Mouse (Mus musculus): Measurements from ENCODE around the gene Tmem28. TPM values are rescaled to one million over a fixed set of nuclear protein-coding genes. Genes with fewer than 3 reads are reported as not detected.

The Tmem28 gene
- not detected in 2 replicates for polyA plus RNA-seq (2015; fragmentation: Nextera tagmentation; extraction: Ambion mirVana)

DNA sequence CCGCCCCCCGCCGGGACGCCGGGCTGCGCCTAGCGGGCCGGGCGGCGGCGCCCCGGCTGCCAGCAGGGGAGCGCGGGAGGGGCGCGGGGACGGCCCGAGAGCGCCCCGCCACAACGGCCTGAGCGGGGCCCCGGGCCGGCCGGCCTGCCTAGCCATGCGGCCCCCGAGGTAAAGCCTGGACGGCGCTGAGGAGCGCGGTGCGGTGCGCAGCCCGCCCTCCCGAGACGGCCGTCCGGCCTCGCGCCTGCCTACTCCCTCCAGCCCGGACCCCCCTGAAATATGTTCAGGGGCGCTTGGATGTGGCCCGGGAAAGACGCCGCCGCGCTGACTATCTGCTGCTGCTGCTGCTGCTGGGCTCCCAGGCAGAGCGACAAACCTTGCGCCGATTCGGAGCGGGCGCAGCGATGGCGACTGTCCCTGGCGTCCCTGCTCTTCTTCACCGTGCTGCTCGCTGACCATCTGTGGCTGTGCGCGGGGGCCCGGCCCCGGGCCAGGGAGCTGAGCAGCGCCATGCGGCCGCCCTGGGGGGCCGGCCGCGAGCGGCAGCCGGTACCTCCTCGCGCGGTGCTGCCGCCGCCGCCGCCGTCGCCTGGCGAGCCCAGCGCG, at the start of gene Tmem28:
TSS of gene Tmem28 (plus strand) at position 232 of the 606 bp plus-strand sequence.
- Histone ChIP-seq H3K4me1 (ENCODE audit: insufficient read depth) (no peaks in the 10 kb centered on the region), H3K36me3 (replicated peaks; ENCODE audit: insufficient read depth, low read length) (no peaks in the 10 kb centered on the region), H3K27me3 (ENCODE audit: insufficient read depth, low read length) (peaks cover 31% of the 10 kb centered on the region), H3K9ac (replicated peaks) (no peak within 1 kb of the TSS), H3K27ac (ENCODE audit: low read depth) (no peak within 1 kb of the TSS), H3K4me3 (ENCODE audit: low read depth, low read length) (peak within 1 kb of the TSS; percentile 36), H3K4me2 (ENCODE audit: low read depth, low read length) (peak within 1 kb of the TSS; percentile 66), H3K9me3 (ENCODE audit: low read length) (no peaks in the 10 kb centered on the region)
- ATAC-seq (no peak), DNase-seq (no peak)
- TF ChIP-seq CTCF (IDR thresholded peaks at IDR 0.05; ENCODE audit: low read depth), result no peak
- TF ChIP-seq EP300 (IDR thresholded peaks at IDR 0.05; ENCODE audit: low read depth), result no peak
- 23% methylated on average over 37 of the region's 82 CpGs for WGBS (ENCODE audit: insufficient replicate concordance)

DNA sequence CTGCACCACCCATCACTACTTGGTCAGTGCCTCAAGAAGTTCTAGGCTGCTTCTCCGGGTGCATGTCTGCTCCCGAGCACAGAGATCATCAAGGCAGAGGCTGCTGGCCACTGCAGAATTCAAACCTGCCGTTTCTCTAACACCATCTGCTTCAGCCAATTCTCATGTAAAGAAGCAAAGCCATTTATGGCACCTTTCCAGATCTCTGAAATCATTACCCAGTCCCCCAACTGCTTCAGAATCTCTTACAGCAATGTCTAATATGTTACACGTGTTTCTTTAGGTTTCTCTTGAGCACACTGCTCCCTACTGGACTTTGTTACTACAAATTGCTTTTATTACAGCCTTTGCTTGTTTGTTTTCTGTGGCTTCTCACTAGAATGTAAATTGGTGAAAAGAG, 40.5 kb upstream of the Tmem28 start:
- H3K4me1 ChIP-seq (ENCODE audit: insufficient read depth), result no peaks in the 10 kb centered on the region
- H3K9me3 ChIP-seq (ENCODE audit: low read length), result no peaks in the 10 kb centered on the region
- ATAC-seq (no peak), DNase-seq (no peak)
- no peak overlapping the region for H3K9ac ChIP-seq (replicated peaks)
- H3K27ac ChIP-seq (ENCODE audit: low read depth), result no peak overlapping the region
- no peak overlapping the region for H3K4me2 ChIP-seq (ENCODE audit: low read depth, low read length)
- H3K4me3 ChIP-seq (ENCODE audit: low read depth, low read length), result no peak overlapping the region
- no peak for TF ChIP-seq CTCF (IDR thresholded peaks at IDR 0.05; ENCODE audit: low read depth)
- TF ChIP-seq EP300 (IDR thresholded peaks at IDR 0.05; ENCODE audit: low read depth), result no peak
- H3K27me3 ChIP-seq (ENCODE audit: insufficient read depth, low read length), result peaks cover 2% of the 10 kb centered on the region; the same call in 1 of the 2 replicates
- no peaks in the 10 kb centered on the region for H3K36me3 ChIP-seq (replicated peaks; ENCODE audit: insufficient read depth, low read length)
- 52% methylated on average over 4 of the region's 4 CpGs for WGBS (ENCODE audit: insufficient replicate concordance)

DNA sequence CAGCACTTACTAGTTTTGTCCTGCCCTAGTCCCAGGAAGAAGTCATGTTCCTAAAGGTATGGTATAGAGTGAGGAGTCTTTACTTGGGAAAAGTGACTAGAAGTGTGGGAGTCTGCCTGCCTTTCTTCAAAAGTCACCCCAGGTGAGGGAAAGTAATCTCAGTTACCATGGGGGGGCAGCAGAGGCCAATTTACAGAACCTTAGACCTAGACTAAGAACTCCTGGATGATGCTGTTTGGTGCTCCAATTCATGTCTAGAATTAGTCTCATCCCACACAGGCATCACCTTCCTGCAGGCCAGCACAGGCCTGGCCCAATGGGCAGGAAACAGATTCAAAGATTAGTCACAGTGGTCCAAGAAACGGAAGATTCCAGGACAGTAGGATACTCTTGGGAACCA, 12.4 kb upstream of the Tmem28 start:
- H3K4me3 ChIP-seq (ENCODE audit: low read depth, low read length), result no peak overlapping the region
- H3K27ac ChIP-seq (ENCODE audit: low read depth), result no peak overlapping the region
- no peaks in the 10 kb centered on the region for H3K27me3 ChIP-seq (ENCODE audit: insufficient read depth, low read length)
- H3K9ac ChIP-seq (replicated peaks), result no peak overlapping the region
- no peaks in the 10 kb centered on the region for H3K9me3 ChIP-seq (ENCODE audit: low read length)
- no peaks in the 10 kb centered on the region for H3K4me1 ChIP-seq (ENCODE audit: insufficient read depth)
- WGBS (ENCODE audit: insufficient replicate concordance), result 35% methylated on average over 1 of the region's 1 CpGs
- TF ChIP-seq EP300 (IDR thresholded peaks at IDR 0.05; ENCODE audit: low read depth), result no peak
- TF ChIP-seq CTCF (IDR thresholded peaks at IDR 0.05; ENCODE audit: low read depth), result peak; percentile 30
- H3K36me3 ChIP-seq (replicated peaks; ENCODE audit: insufficient read depth, low read length), result no peaks in the 10 kb centered on the region
- H3K4me2 ChIP-seq (ENCODE audit: low read depth, low read length), result no peak overlapping the region
- DNase-seq (no peak), ATAC-seq (no peak)

DNA sequence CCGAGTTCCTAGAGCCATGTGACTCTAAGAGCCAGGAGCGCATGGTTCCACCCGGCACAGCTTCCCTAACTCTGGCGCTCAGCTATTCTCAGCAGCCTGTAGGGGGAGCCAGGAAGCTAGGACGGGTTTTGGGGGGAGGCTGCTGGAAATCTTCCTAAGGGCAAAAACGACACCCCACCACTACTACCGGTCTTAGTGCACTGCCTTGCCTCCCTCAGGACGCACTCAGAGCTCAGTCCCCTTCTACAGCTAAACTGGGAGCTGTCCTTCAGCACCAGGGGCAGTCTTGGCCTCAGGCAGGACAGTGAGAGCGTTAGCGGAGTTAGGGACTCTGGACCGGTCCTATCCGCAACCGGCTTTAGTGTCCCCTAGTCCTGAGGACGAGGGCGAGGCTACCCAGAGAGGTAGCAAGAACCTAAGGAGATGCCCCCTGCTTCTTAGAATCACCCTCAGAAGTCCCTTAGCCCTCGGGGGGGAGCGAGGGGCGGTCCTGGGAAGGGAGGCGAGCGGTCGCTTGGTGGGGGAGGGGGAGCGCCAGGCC, 1.4 kb upstream of the Tmem28 start:
- Histone ChIP-seq H3K9ac (replicated peaks) (no peak overlapping the region), H3K27ac (ENCODE audit: low read depth) (no peak overlapping the region), H3K9me3 (ENCODE audit: low read length) (no peaks in the 10 kb centered on the region), H3K36me3 (replicated peaks; ENCODE audit: insufficient read depth, low read length) (no peaks in the 10 kb centered on the region), H3K4me2 (ENCODE audit: low read depth, low read length) (peak overlapping the region; percentile 66), H3K4me1 (ENCODE audit: insufficient read depth) (no peaks in the 10 kb centered on the region), H3K27me3 (ENCODE audit: insufficient read depth, low read length) (peaks cover 31% of the 10 kb centered on the region), H3K4me3 (ENCODE audit: low read depth, low read length) (peak overlapping the region; percentile 36)
- DNase-seq (peak; percentile 69), ATAC-seq (no peak)
- WGBS (ENCODE audit: insufficient replicate concordance), result 24% methylated on average over 20 of the region's 22 CpGs
- 0 out of 2 replicates have a peak, but pooled peaks have one; percentile 8 for TF ChIP-seq CTCF (IDR thresholded peaks at IDR 0.05; ENCODE audit: low read depth)
- TF ChIP-seq EP300 (IDR thresholded peaks at IDR 0.05; ENCODE audit: low read depth), result no peak

DNA sequence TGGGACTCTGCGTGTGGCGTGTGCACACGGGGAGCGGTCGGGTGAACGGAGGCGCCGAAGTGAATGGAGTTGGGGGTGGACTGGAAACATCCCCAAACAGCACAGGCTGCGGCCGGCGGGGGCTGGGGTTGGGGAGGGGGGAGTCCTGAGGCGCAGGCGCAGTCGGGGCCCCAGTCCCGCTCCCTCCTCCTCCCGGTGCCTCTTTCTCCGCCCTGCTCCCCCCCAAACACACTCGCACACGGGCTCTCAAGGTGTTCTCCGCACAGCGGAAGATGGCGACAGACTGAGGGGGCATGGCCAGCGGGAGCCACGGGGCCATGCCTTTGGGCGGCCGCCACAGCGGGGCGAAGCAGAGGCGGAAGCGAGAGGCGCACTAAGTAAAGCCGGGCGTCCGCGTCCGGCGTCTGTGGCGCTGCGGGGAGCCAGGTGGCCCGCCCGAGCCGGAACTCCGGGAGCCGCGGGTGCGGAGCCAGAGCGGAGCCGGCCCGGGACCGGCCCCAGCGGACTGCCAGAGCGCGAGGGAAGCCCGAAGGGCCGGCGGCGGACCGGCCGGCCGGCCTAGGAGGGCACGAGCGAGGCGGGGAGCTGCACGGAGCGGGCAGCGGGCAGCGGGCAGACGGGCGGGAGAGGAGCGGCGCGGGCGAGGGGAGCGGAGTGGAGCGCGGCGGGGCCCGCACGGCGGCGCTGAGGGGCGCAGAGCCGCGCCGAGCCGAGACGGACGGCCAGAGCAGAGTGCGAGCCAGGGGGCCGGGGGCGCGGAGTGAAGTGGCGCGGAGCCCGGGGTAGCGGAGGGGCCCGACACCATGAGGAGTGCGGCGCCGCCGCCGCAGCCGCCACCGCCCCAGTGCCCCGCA, 658 bp upstream of the Tmem28 start:
- TF ChIP-seq CTCF (IDR thresholded peaks at IDR 0.05; ENCODE audit: low read depth) (no peak), EP300 (IDR thresholded peaks at IDR 0.05; ENCODE audit: low read depth) (no peak)
- no peaks in the 10 kb centered on the region for H3K36me3 ChIP-seq (replicated peaks; ENCODE audit: insufficient read depth, low read length)
- peak overlapping the region; percentile 36 for H3K4me3 ChIP-seq (ENCODE audit: low read depth, low read length)
- no peak overlapping the region for H3K9ac ChIP-seq (replicated peaks)
- H3K27ac ChIP-seq (ENCODE audit: low read depth), result no peak overlapping the region
- peak overlapping the region; percentile 66 for H3K4me2 ChIP-seq (ENCODE audit: low read depth, low read length)
- no peak for ATAC-seq
- H3K27me3 ChIP-seq (ENCODE audit: insufficient read depth, low read length), result peaks cover 31% of the 10 kb centered on the region
- 28% methylated on average over 61 of the region's 105 CpGs for WGBS (ENCODE audit: insufficient replicate concordance)
- H3K9me3 ChIP-seq (ENCODE audit: low read length), result no peaks in the 10 kb centered on the region
- DNase-seq, result peak; percentile 12
- no peaks in the 10 kb centered on the region for H3K4me1 ChIP-seq (ENCODE audit: insufficient read depth)

DNA sequence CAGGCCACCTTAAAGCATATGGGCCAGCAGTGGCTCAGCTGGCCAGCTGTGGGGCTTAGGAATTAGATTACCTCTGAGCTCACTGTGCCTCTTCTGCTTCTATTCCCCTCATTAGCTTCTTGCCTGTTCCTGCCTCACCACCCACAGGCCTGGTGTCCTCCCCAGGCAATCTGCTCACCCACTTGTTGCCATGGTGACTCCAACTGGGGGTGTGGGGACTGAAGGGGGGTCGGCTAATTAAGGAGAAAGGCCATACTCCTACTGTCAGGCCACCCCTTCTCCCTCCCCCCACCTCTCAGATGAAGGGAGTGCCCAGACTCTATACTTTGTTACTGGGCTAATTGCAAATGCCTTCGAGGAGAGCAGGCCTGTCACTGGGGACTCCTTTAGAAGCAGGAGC, 21.3 kb downstream of the Tmem28 start:
- no peak overlapping the region for H3K27ac ChIP-seq (ENCODE audit: low read depth)
- ATAC-seq (no peak), DNase-seq (no peak)
- H3K4me3 ChIP-seq (ENCODE audit: low read depth, low read length), result no peak overlapping the region
- no peak overlapping the region for H3K9ac ChIP-seq (replicated peaks)
- H3K4me2 ChIP-seq (ENCODE audit: low read depth, low read length), result no peak overlapping the region
- no peak for TF ChIP-seq CTCF (IDR thresholded peaks at IDR 0.05; ENCODE audit: low read depth)
- no peak for TF ChIP-seq EP300 (IDR thresholded peaks at IDR 0.05; ENCODE audit: low read depth)
- H3K27me3 ChIP-seq (ENCODE audit: insufficient read depth, low read length), result 0 out of 2 replicates have a peak, but pooled peaks cover 2% of the 10 kb centered on the region
- no peaks in the 10 kb centered on the region for H3K36me3 ChIP-seq (replicated peaks; ENCODE audit: insufficient read depth, low read length)
- no peaks in the 10 kb centered on the region for H3K4me1 ChIP-seq (ENCODE audit: insufficient read depth)
- WGBS (ENCODE audit: insufficient replicate concordance), result 38% methylated on average over 2 of the region's 2 CpGs
- H3K9me3 ChIP-seq (ENCODE audit: low read length), result no peaks in the 10 kb centered on the region
